Mouse (Mus musculus) bone marrow macrophage, adult 2 months (primary cell): ENCODE measurements at regions not wholly inside any gene's neighbourhood (a gene's known extent, or its start where the extent isn't known, plus 50 kb on each side); places are given as distances from the start of the nearest gene placed in this dataset.

Source experiments
- CTCF ChIP-seq: IDR thresholded peaks from 2 replicates; pipeline ENCODE4 v1.5.1; 2012; ENCODE audit warnings: low read depth, mild to moderate bottlenecking, low read length, moderate library complexity
- POLR2A ChIP-seq: IDR thresholded peaks from 2 replicates; pipeline ENCODE4 v1.6.1; 2012; ENCODE audit warnings: mild to moderate bottlenecking, low read depth, low read length, borderline replicate concordance

DNA sequence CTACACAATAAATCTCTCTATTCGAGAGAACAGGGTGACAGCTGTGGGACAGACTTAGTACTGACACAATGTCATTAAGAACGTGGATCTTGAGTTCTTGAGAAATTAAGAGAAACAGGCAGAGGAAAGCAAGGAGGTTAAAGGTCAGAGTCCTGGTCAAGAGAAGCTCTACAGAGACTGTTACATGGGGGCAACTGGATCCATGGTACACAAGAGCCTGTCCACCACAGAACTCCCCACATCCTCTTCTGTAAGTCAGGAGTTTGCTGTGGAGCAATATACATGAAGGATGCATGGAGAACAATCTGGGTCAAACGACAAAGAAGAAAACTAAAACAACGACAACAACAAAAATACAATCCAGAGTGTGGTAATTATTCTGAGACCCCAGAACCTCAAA is 155.8 kb downstream of the Lmo4 start:
- no peak for TF ChIP-seq POLR2A
- TF ChIP-seq CTCF: no peak
